Mouse (Mus musculus) MEL (cell line): ENCODE measurements around the gene Pdgfc. TPM values are rescaled to one million over a fixed set of nuclear protein-coding genes. Genes with fewer than 3 reads are reported as not detected.

Experiments
- DNase-seq: peaks from one replicate; pipeline ENCODE4 v3.0.0; 2011; ENCODE audit warnings: low read depth, low spot score
- H3K27ac ChIP-seq: 2 replicates; pipeline ENCODE4 v1.5.1; 2012; ENCODE audit warnings: low read depth, mild to moderate bottlenecking, control low read depth, low read length, moderate library complexity; ENCODE audit not compliant: control insufficient read depth
- H3K27me3 ChIP-seq, 2 experiments: fragments of 150-350 bp in 1 of 2; sonication (generic) in 1 of 2; 2 replicates each; pipeline ENCODE4 v1.6.1; 2012; ENCODE audit warnings: low read length in 2 of 2, mild to moderate bottlenecking in 2 of 2, improper control_type of control experiment in 1 of 2, moderate library complexity in 1 of 2; ENCODE audit not compliant: insufficient read depth in 2 of 2, control insufficient read depth in 1 of 2
- H3K36me3 ChIP-seq, 2 experiments: 2 replicates each; pipeline ENCODE4 v1.6.1; 2012 to 2014; ENCODE audit warnings: low read length in 2 of 2, improper control_type of control experiment in 1 of 2, inconsistent platforms in 1 of 2, mild to moderate bottlenecking in 1 of 2; ENCODE audit not compliant: insufficient read depth in 2 of 2, control insufficient read depth in 1 of 2
- H3K4me1 ChIP-seq, 2 experiments: fragments of 150-350 bp in 1 of 2; sonication (generic) in 1 of 2; 2 replicates each; pipeline ENCODE4 v1.6.1; 2012; ENCODE audit warnings: low read length in 2 of 2, improper control_type of control experiment in 1 of 2, mild to moderate bottlenecking in 1 of 2; ENCODE audit not compliant: insufficient read depth in 2 of 2, control insufficient read depth in 1 of 2
- H3K4me3 ChIP-seq, 2 experiments: fragments of 150-350 bp in 1 of 2; sonication (generic) in 1 of 2; 2 replicates each; pipeline ENCODE4 v1.5.1; 2012; ENCODE audit warnings: low read depth in 2 of 2, low read length in 2 of 2, mild to moderate bottlenecking in 2 of 2, moderate library complexity in 2 of 2, control low read depth in 1 of 2, improper control_type of control experiment in 1 of 2; ENCODE audit not compliant: control insufficient read depth in 1 of 2, insufficient read depth in 1 of 2
- H3K79me2 ChIP-seq: 2 replicates; pipeline ENCODE4 v1.6.1; 2012; ENCODE audit warnings: mild to moderate bottlenecking, low read length, moderate library complexity; ENCODE audit not compliant: control insufficient read depth, poor library complexity, insufficient read depth
- H3K9ac ChIP-seq: 2 replicates; pipeline ENCODE4 v1.6.1; 2012; ENCODE audit warnings: low read depth, mild to moderate bottlenecking, control low read depth, low read length, moderate library complexity; ENCODE audit not compliant: control insufficient read depth, poor library complexity, severe bottlenecking
- H3K9me3 ChIP-seq: fragments of 150-350 bp; sonication (generic); replicated peaks from 2 replicates; pipeline ENCODE4 v1.6.1; 2012; ENCODE audit warnings: mild to moderate bottlenecking, low read length, improper control_type of control experiment, moderate library complexity; ENCODE audit not compliant: insufficient read depth
- CHD1 ChIP-seq: IDR thresholded peaks from 2 replicates; pipeline ENCODE4 v1.6.1; 2012; ENCODE audit warnings: low read depth, mild to moderate bottlenecking, inconsistent platforms, low read length, improper control_type of control experiment
- CTCF ChIP-seq, 3 experiments: IDR thresholded peaks in 2 of 3; conservative IDR thresholded peaks in 1 of 3; 2 replicates each; pipeline ENCODE4 v1.5.1; 2011 to 2012; ENCODE audit warnings: low read length in 3 of 3, low read depth in 2 of 3, mild to moderate bottlenecking in 2 of 3, improper control_type of control experiment in 1 of 3, inconsistent platforms in 1 of 3, mixed read lengths in 1 of 3, moderate library complexity in 1 of 3; ENCODE audit not compliant: control insufficient read depth in 1 of 3, insufficient read depth in 1 of 3, poor library complexity in 1 of 3, severe bottlenecking in 1 of 3
- E2F4 ChIP-seq: IDR thresholded peaks from 2 replicates; pipeline ENCODE4 v1.6.1; 2011; ENCODE audit warnings: low read depth, low read length, improper control_type of control experiment, borderline replicate concordance
- ELF1 ChIP-seq: IDR thresholded peaks from 2 replicates; pipeline ENCODE4 v1.6.1; 2014; ENCODE audit warnings: low read depth, mild to moderate bottlenecking, inconsistent platforms, low read length, improper control_type of control experiment, moderate library complexity
- EP300 ChIP-seq, 2 experiments: IDR thresholded peaks; 2 replicates each; pipeline ENCODE4 v1.6.1; 2011; ENCODE audit warnings: improper control_type of control experiment in 2 of 2, low read length in 2 of 2, low read depth in 1 of 2, mild to moderate bottlenecking in 1 of 2
- ETS1 ChIP-seq: IDR thresholded peaks from 2 replicates; pipeline ENCODE4 v1.6.1; 2012; ENCODE audit warnings: low read depth, mild to moderate bottlenecking, inconsistent platforms, low read length, improper control_type of control experiment, moderate library complexity
- GABPA ChIP-seq: IDR thresholded peaks from 2 replicates; pipeline ENCODE4 v1.6.1; 2012; ENCODE audit warnings: low read depth, mild to moderate bottlenecking, inconsistent platforms, low read length, improper control_type of control experiment, moderate library complexity
- HCFC1 ChIP-seq: IDR thresholded peaks from 2 replicates; pipeline ENCODE4 v1.6.1; 2012; ENCODE audit warnings: low read depth, mild to moderate bottlenecking, inconsistent platforms, low read length, improper control_type of control experiment, moderate library complexity
- JUND ChIP-seq: IDR thresholded peaks from 2 replicates; pipeline ENCODE4 v1.6.1; 2011; ENCODE audit warnings: low read depth, mild to moderate bottlenecking, improper control_type of control experiment, low read length
- MAX ChIP-seq: IDR thresholded peaks from 2 replicates; pipeline ENCODE4 v1.6.1; 2011; ENCODE audit warnings: low read length, improper control_type of control experiment
- MYB ChIP-seq: IDR thresholded peaks from 2 replicates; pipeline ENCODE4 v1.6.1; 2011; ENCODE audit warnings: mild to moderate bottlenecking, low read depth, low read length, improper control_type of control experiment
- MYC ChIP-seq: IDR thresholded peaks from 2 replicates; pipeline ENCODE4 v1.6.1; 2011; ENCODE audit warnings: low read depth, mild to moderate bottlenecking, low read length, improper control_type of control experiment, moderate library complexity
- NRF1 ChIP-seq: IDR thresholded peaks from 2 replicates; pipeline ENCODE4 v1.6.1; 2014; ENCODE audit warnings: low read depth, mild to moderate bottlenecking, inconsistent platforms, low read length, improper control_type of control experiment, moderate library complexity; ENCODE audit not compliant: poor library complexity, insufficient read depth, severe bottlenecking
- POLR2A ChIP-seq, 2 experiments: IDR thresholded peaks; 2 replicates each; pipeline ENCODE4 v1.6.1; 2011 to 2012; ENCODE audit warnings: low read length in 2 of 2, mild to moderate bottlenecking in 2 of 2, control low read depth in 1 of 2, improper control_type of control experiment in 1 of 2, low read depth in 1 of 2, moderate library complexity in 1 of 2; ENCODE audit not compliant: control insufficient read depth in 1 of 2, insufficient read depth in 1 of 2, poor library complexity in 1 of 2
- POLR2AphosphoS2 ChIP-seq: IDR thresholded peaks from 2 replicates; pipeline ENCODE4 v1.6.1; 2011; ENCODE audit warnings: low read length, improper control_type of control experiment
- POLR2AphosphoS5 ChIP-seq: IDR thresholded peaks from 2 replicates; pipeline ENCODE4 v1.6.1; 2012; ENCODE audit warnings: low read depth, borderline replicate concordance, mild to moderate bottlenecking, inconsistent platforms, low read length, moderate library complexity, mixed read lengths
- RAD21 ChIP-seq: IDR thresholded peaks from 2 replicates; pipeline ENCODE4 v1.6.1; 2011; ENCODE audit warnings: mild to moderate bottlenecking, low read depth, low read length, improper control_type of control experiment
- TAL1 ChIP-seq: IDR thresholded peaks from 2 replicates; pipeline ENCODE4 v1.6.1; 2012; ENCODE audit warnings: mild to moderate bottlenecking, inconsistent platforms, low read length, moderate library complexity, mixed read lengths
- TBP ChIP-seq: IDR thresholded peaks from 2 replicates; pipeline ENCODE4 v1.8.0; 2011; ENCODE audit warnings: low read depth, low read length, improper control_type of control experiment
- TCF12 ChIP-seq: IDR thresholded peaks from 2 replicates; pipeline ENCODE4 v1.6.1; 2014; ENCODE audit warnings: low read depth, mild to moderate bottlenecking, inconsistent platforms, low read length, improper control_type of control experiment, moderate library complexity
- polyA plus RNA-seq, 2 experiments: library from polyadenylated mRNA; stranded (reverse) in 1 of 2; unstranded in 1 of 2; fragments of >175 nt in 1 of 2; fragments of >200 nt in 1 of 2; gene quantifications; 2 replicates each; pipeline versions ENCODE4 v1.2.1 to v1.2.4; 2012; ENCODE audit warnings: low replicate concordance in 2 of 2, low read depth in 1 of 2; ENCODE audit not compliant: insufficient read length in 2 of 2, insufficient read depth in 1 of 2, missing spikeins in 1 of 2
- total RNA-seq: library from RNA; depleted of rRNA; stranded (reverse); fragments of 300-350 nt; gene quantifications from 2 replicates; pipeline ENCODE4 v1.2.3, GENCODE M21; 2012

Gene Pdgfc
- total and polyA plus RNA-seq, 3 experiments, result not detected

GRCm38 (mm10) chr3:81028361-81028760 is 7.9 kb upstream of the Pdgfc start:
- Histone ChIP-seq H3K4me3 (no peak overlapping the region), H3K4me1 (no peaks in the 10 kb centered on the region), H3K9ac (no peak overlapping the region), H3K79me2 (no peaks in the 10 kb centered on the region), H3K27ac (no peak overlapping the region), H3K27me3 (no peaks in the 10 kb centered on the region), H3K36me3 (no peaks in the 10 kb centered on the region), H3K9me3 (no peaks in the 10 kb centered on the region)
- DNase-seq, result no peak
- TF ChIP-seq TAL1 (no peak), TBP (no peak), HCFC1 (no peak), CTCF (IDR thresholded peaks at IDR 0.05 in 2 of 3, conservative IDR thresholded peaks at IDR 0.05 in 1 of 3; ENCODE audit: control insufficient read depth in 1 of 3, insufficient read depth in 1 of 3, low read depth in 2 of 3, low read length in 3 of 3, poor library complexity in 1 of 3, severe bottlenecking in 1 of 3) (no peak), POLR2AphosphoS5 (no peak), NRF1 (no peak), MYC (no peak), ELF1 (no peak), JUND (no peak), MYB (no peak), ETS1 (no peak), E2F4 (no peak), EP300 (IDR thresholded peaks at IDR 0.05; ENCODE audit: low read depth in 1 of 2, low read length in 2 of 2) (no peak), RAD21 (no peak), POLR2AphosphoS2 (no peak), GABPA (no peak)

- no peaks in the 10 kb centered on the region for H3K79me2 ChIP-seq
- no peaks in the 10 kb centered on the region for H3K9me3 ChIP-seq
- H3K4me1 ChIP-seq, result no peaks in the 10 kb centered on the region
- H3K9ac ChIP-seq, result no peak overlapping the region
- no peak overlapping the region for H3K27ac ChIP-seq
- no peaks in the 10 kb centered on the region for H3K36me3 ChIP-seq
- no peak for TF ChIP-seq POLR2AphosphoS5
- TF ChIP-seq CHD1, result no peak
- TF ChIP-seq POLR2AphosphoS2, result no peak
- TF ChIP-seq POLR2A (IDR thresholded peaks at IDR 0.05; ENCODE audit: control insufficient read depth in 1 of 2, insufficient read depth in 1 of 2, low read depth in 1 of 2, low read length in 2 of 2, poor library complexity in 1 of 2), result no peak
- no peak for TF ChIP-seq MAX
- TF ChIP-seq MYB, result no peak
- TF ChIP-seq TCF12, result no peak
- no peak for TF ChIP-seq CTCF (IDR thresholded peaks at IDR 0.05 in 2 of 3, conservative IDR thresholded peaks at IDR 0.05 in 1 of 3; ENCODE audit: control insufficient read depth in 1 of 3, insufficient read depth in 1 of 3, low read depth in 2 of 3, low read length in 3 of 3, poor library complexity in 1 of 3, severe bottlenecking in 1 of 3)
- TF ChIP-seq GABPA, result no peak
- TF ChIP-seq MYC, result no peak
- DNase-seq, result no peak
- H3K27me3 ChIP-seq, result no peaks in the 10 kb centered on the region
- no peak overlapping the region for H3K4me3 ChIP-seq
Measured at GRCm38 (mm10) chr3:81029321-81029720, 6.9 kb upstream of the Pdgfc start.
